Mouse (Mus musculus): Measurements from ENCODE around the gene Rpl41. TPM values are rescaled to one million over a fixed set of nuclear protein-coding genes. Genes with fewer than 3 reads are reported as not detected.

The Rpl41 gene
- polyA plus RNA-seq, 1 experiment from 2014 or later: 4,697 TPM

DNA sequence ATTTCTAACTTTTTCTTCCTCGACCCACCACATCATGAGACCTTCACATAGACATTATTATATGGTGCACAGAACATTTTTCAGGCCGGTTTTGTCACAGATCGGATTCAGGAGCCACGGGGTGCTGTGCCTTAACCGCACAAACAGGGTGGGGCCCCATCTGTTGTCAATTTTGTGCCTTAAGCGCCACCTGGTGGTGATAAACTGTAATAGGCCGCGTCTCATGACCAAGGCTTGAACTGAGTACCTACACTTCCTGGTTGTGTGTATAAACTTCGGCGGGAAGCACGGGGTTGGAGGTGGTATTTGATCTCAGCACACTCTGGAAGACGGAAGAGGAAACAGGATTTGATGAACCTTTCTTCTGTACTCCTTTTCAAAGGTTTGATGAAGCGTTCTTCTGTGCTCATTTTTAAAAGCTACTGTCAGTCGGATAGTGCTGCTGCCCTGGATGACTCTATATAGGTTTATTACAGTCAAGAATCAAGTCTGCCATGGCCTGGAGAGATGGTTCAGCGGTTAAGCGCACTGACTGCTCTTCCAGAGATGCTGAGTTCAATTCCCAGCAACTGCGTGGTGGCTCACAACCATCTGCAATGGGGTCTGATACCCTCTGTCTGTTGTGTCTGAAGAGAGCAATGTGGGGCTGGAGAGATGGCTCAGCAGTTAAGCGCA is 12.7 kb downstream of the Rpl41 start:
- H3K9ac ChIP-seq: 0 out of 2 replicates have a peak overlapping the region, but pooled peaks have one; percentile 4
- H3K27me3 ChIP-seq (ENCODE audit: insufficient read depth, low read length): no peaks in the 10 kb centered on the region

DNA sequence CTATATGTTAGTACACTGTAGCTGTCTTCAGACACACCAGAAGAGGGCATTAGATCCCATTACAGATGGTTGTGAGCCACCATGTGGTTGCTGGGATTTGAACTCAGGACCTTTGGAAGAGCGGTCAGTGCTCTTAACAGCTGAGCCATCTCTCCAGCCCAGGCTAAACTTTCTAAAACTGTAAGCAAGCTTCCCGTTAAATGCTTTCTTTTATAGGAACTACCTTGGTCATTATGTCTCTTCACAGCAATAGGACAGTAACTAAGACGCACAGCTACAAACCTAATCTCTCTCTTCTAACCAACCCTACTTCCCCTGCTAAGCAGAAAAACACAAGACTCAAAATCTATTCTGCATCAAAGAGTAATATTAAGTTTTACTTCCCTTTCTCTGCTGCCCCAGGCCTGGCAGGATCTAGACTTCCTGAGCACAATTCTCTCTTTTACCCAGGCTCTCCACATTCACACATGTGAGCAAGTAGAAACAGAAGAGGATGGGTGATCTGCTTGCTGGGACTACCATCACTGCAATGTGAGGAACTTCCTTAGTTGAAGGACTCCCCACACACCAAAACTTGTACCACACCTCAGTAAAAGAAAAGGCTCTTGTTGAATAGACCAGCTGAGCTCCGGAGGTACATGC is 13.4 kb downstream of the Rpl41 start:
- H3K27me3 ChIP-seq (ENCODE audit: insufficient read depth, low read length): no peaks in the 10 kb centered on the region
- no peaks in the 10 kb centered on the region for H3K36me3 ChIP-seq (ENCODE audit: insufficient read depth)
- 0 out of 2 replicates have a peak overlapping the region, but pooled peaks have one; percentile 4 for H3K9ac ChIP-seq
- ATAC-seq (ENCODE audit: insufficient read depth) (peak; percentile 7; the same call in 1 of the 2 replicates), DNase-seq (no peak)
- no peaks in the 10 kb centered on the region for H3K9me3 ChIP-seq (ENCODE audit: low read depth, low read length)
- H3K4me2 ChIP-seq: peak overlapping the region; percentile 54
- TF ChIP-seq CTCF (IDR thresholded peaks at IDR 0.05; ENCODE audit: low read depth): no peak
- H3K4me3 ChIP-seq (ENCODE audit: low read depth, low read length): peak overlapping the region; percentile 8; the same call in 1 of the 2 replicates
- H3K4me1 ChIP-seq (ENCODE audit: insufficient read depth): no peaks in the 10 kb centered on the region
- H3K27ac ChIP-seq (ENCODE audit: low read depth): no peak overlapping the region
- WGBS: 71% methylated on average over 4 of the region's 4 CpGs

More for the DNA sequence above, 12.7 kb downstream of the Rpl41 start:
- Histone ChIP-seq H3K9me3 (ENCODE audit: low read depth, low read length) (no peaks in the 10 kb centered on the region), H3K4me1 (ENCODE audit: insufficient read depth) (no peaks in the 10 kb centered on the region), H3K36me3 (ENCODE audit: insufficient read depth) (no peaks in the 10 kb centered on the region), H3K4me2 (peak overlapping the region; percentile 54), H3K4me3 (ENCODE audit: low read depth, low read length) (peak overlapping the region; percentile 12), H3K27ac (ENCODE audit: low read depth) (no peak overlapping the region)
- TF ChIP-seq CTCF (IDR thresholded peaks at IDR 0.05; ENCODE audit: low read depth): peak; percentile 93
- ATAC-seq (ENCODE audit: insufficient read depth) (peak; percentile 95), DNase-seq (peak; percentile 96)
- 13% methylated on average over 18 of the region's 18 CpGs for WGBS

DNA sequence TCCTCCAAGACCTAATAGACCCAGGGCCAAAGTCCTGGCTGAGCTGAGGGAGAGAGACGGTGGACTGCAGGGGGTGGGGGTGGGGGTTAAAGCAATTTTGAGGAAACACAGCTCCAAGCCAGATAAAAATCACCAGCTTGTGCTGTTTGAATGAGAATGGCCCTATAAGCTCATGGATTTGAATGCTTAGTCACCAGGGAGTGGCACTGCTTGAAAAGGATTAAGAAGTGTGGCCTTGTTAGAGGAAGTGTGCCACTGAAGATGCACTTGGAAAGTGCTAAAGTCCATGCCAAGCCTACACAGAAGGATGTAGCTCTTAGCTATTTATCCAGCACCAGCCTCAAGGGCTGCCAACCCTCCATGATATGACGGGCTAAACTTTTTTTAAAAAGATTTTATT is 13.9 kb downstream of the Rpl41 start:
- Histone ChIP-seq H3K27ac (ENCODE audit: low read depth) (no peak overlapping the region), H3K4me2 (no peak overlapping the region), H3K4me3 (ENCODE audit: low read depth, low read length) (no peak overlapping the region), H3K9me3 (ENCODE audit: low read depth, low read length) (no peaks in the 10 kb centered on the region), H3K9ac (no peak overlapping the region), H3K36me3 (ENCODE audit: insufficient read depth) (no peaks in the 10 kb centered on the region), H3K27me3 (ENCODE audit: insufficient read depth, low read length) (no peaks in the 10 kb centered on the region), H3K4me1 (ENCODE audit: insufficient read depth) (no peaks in the 10 kb centered on the region)
- ATAC-seq (ENCODE audit: insufficient read depth) (no peak), DNase-seq (no peak)
- 71% methylated on average over 2 of the region's 2 CpGs for WGBS
- TF ChIP-seq CTCF (IDR thresholded peaks at IDR 0.05; ENCODE audit: low read depth): no peak

DNA sequence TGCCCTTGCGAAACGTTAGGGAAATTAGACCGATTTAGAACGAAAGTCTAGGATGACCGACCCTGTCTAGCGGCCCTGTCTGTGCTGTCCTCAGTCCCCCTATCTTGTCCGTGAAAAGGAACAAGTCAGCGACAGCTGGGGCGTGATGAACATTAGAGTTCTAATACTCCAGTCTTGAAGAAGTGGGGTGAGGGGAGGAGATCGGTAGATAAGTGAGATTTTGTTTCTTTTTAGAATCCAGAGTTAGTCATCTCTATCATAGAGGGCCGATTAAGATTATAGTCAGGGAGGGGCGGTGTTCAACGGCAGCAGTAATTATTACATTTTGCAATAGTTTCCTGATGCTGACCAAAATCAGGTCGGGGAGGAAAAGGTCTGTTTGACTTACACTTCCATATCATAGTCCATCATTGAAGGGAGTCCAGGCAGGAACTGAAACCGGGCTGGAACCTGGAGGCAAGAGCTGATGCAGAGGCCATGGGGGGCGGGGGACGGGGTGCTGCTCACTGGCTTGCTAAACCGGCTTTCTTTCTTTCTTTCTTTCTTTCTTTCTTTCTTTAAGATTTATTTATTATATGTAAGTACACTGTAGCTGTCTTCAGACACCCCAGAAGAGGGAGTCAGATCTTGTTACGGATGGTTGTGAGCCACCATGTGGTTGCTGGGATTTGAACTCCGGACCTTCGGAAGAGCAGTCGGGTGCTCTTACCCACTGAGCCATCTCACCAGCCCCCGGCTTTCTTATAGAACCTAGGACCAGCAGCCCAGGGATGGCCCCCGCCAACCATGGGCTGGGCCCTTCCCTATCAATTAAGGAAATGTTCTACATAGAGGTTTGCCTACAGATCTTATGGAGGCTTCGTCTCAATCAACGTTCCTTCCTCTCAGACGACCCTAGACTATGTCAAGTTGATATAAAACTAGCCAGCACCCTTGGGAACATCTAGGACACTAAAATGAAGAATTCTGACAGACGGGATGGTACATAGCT is 22.4 kb downstream of the Rpl41 start:
- H3K27ac ChIP-seq (ENCODE audit: low read depth): peak overlapping the region; percentile 67; the same call in 1 of the 2 replicates
- H3K9ac ChIP-seq: peak overlapping the region; percentile 48
- H3K27me3 ChIP-seq (ENCODE audit: insufficient read depth, low read length): no peaks in the 10 kb centered on the region
- H3K4me1 ChIP-seq (ENCODE audit: insufficient read depth): no peaks in the 10 kb centered on the region
- peak overlapping the region; percentile 100 for H3K4me2 ChIP-seq
- no peaks in the 10 kb centered on the region for H3K36me3 ChIP-seq (ENCODE audit: insufficient read depth)
- H3K9me3 ChIP-seq (ENCODE audit: low read depth, low read length): no peaks in the 10 kb centered on the region
- peak overlapping the region; percentile 82 for H3K4me3 ChIP-seq (ENCODE audit: low read depth, low read length)
- WGBS: 26% methylated on average over 28 of the region's 28 CpGs
- TF ChIP-seq CTCF (IDR thresholded peaks at IDR 0.05; ENCODE audit: low read depth): no peak
- DNase-seq: no peak
- ATAC-seq (ENCODE audit: insufficient read depth): peak; percentile 25; the same call in 1 of the 2 replicates

DNA sequence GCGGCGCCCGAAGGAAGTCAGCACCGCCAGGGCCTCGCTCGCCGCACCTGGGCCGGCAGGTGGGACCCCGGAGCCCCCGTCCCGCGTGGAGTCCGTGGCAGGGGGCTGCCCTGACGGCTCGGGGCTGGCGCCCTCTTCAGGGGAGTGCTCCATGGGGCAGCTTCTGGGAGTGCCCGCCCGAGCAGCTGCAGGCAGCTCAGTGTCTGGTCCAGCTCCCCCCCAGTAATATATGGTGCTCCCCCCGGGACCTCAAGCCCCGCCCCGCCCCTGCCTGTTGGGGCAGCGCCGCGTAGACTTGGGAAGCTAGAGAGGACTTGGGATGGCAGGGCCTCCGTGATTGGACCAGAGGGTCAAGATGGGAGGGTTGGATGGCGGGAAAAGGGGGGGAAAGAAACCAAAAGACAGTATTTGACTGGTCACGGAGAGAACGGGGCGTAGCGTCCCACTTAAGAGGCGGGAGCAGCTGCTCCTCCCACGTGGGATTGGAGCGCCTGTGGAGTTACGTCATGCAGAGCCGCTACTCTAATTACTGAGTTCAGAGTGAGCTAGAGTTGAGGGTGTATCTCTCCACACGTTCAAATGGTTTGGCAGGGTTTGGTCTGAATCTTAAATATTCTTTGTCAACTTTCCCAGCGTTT is 23.3 kb downstream of the Rpl41 start, which contains the start of gene Esyt1:
TSS of gene Esyt1 (minus strand) at position 201 of the 638 bp plus-strand sequence.
- peak; percentile 97 for ATAC-seq (ENCODE audit: insufficient read depth)
- TF ChIP-seq CTCF (IDR thresholded peaks at IDR 0.05; ENCODE audit: low read depth): peak; percentile 49
- Histone ChIP-seq H3K4me2 (peak within 1 kb of the TSS; percentile 100), H3K4me3 (ENCODE audit: low read depth, low read length) (peak within 1 kb of the TSS; percentile 82), H3K9ac (peak within 1 kb of the TSS; percentile 78), H3K4me1 (ENCODE audit: insufficient read depth) (no peaks in the 10 kb centered on the region), H3K9me3 (ENCODE audit: low read depth, low read length) (no peaks in the 10 kb centered on the region), H3K36me3 (ENCODE audit: insufficient read depth) (0 out of 2 replicates have a peak, but pooled peaks cover 5% of the 10 kb centered on the region), H3K27me3 (ENCODE audit: insufficient read depth, low read length) (no peaks in the 10 kb centered on the region), H3K27ac (ENCODE audit: low read depth) (peak within 1 kb of the TSS; percentile 80)
- WGBS: under 1% methylated on average over 37 of the region's 37 CpGs
- DNase-seq: peak; percentile 99
